Mouse (Mus musculus) bone marrow, adult 2 months (tissue): Measurements from ENCODE around the gene Prdm12.
A peak's percentile ranks its signal among the peaks of the same experiment; 100 is the strongest.

Source experiments
- CTCF ChIP-seq: fragments of 200-500 bp; IDR thresholded peaks from 2 replicates; pipeline ENCODE4 v1.5.1; 2011; ENCODE audit warnings: low read length, control low read depth; ENCODE audit not compliant: control insufficient read depth, insufficient read depth
- POLR2A ChIP-seq: fragments of 200-500 bp; IDR thresholded peaks from 2 replicates; pipeline ENCODE4 v1.6.1; 2011; ENCODE audit warnings: low read depth, mild to moderate bottlenecking, control low read depth, low read length, borderline replicate concordance; ENCODE audit not compliant: control insufficient read depth

GRCm38 (mm10) chr2:31667332-31667731 is 27.5 kb downstream of the Prdm12 start:
- TF ChIP-seq POLR2A = no peak
- peak; percentile 46; the same call in 1 of the 2 replicates for TF ChIP-seq CTCF
